8 mouse cellular contexts compared by ENCODE assay signal in the genomic region with DNA sequence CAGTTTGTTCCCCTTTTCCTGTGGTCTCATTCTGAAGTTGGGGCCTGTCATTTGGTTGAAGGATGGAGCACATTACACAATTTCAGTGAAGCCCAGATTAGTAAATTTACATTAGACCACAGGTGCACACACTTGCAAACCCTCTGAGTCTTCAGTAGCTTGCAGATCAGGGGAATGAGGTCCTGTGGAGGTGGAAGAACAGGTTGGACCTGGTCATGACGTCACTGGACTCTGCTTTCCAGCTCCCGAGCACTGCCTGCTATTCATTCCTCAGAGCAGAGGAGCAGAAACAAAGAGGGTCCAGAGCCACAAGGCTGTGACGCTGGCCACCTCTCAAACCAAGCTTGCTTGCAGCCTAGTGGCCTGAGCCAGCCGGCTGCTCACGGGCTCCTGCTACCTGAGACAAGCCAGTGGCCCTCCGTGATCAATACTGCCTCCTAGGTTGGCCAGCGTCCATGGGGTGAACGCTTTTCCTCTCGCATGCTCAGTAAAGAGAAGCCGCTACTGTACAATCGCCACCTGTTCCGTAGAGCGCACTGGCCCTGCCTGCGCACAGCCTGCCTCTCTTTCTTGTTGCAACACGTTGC.
DNase-seq lines count a peak whose midpoint lies in the region; ATAC-seq lines count a peak whose summit lies in the region.

No protein-coding gene starts in this region.

- H3K9me3 ChIP-seq in forebrain, embryonic 12.5 days, result no peaks in the 10 kb centered on the region
- H3K9me3 ChIP-seq in kidney, embryonic 16.5 days (ENCODE audit: low read length), result no peaks in the 10 kb centered on the region

- H3K27ac ChIP-seq in forebrain, embryonic 12.5 days, result peak overlapping the region; percentile 96
- peak overlapping the region; percentile 81 for H3K27ac ChIP-seq in kidney, embryonic 16.5 days (ENCODE audit: low read length)

- H3K36me3 ChIP-seq in forebrain, embryonic 12.5 days (replicated peaks), result peaks cover 4% of the 10 kb centered on the region; the same call in 1 of the 2 replicates
- peaks cover 25% of the 10 kb centered on the region; the same call in 1 of the 2 replicates for H3K36me3 ChIP-seq in kidney, embryonic 16.5 days (ENCODE audit: insufficient read depth, low read length)

- intact Hi-C loops in left cerebral cortex, postnatal 14 days (cut with DNase I), result no loop called here

- H3K4me3 ChIP-seq in forebrain, embryonic 12.5 days (replicated peaks), result peak overlapping the region; percentile 30
- peak overlapping the region; percentile 13; the same call in 1 of the 2 replicates for H3K4me3 ChIP-seq in kidney, embryonic 16.5 days (ENCODE audit: low read length)

- H3K4me2 ChIP-seq in forebrain, embryonic 12.5 days, result peak overlapping the region; percentile 54
- peak overlapping the region; percentile 7 for H3K4me2 ChIP-seq in kidney, embryonic 16.5 days (replicated peaks; ENCODE audit: low read depth, low read length)

- peaks cover 86% of the 10 kb centered on the region for H3K4me1 ChIP-seq in forebrain, embryonic 12.5 days
- H3K4me1 ChIP-seq in kidney, embryonic 16.5 days (ENCODE audit: insufficient read depth, low read length), result peaks cover 14% of the 10 kb centered on the region

- no peaks in the 10 kb centered on the region for H3K27me3 ChIP-seq in forebrain, embryonic 12.5 days
- H3K27me3 ChIP-seq in kidney, embryonic 16.5 days (ENCODE audit: insufficient read depth, low read length), result no peaks in the 10 kb centered on the region

- 22% methylated on average over 15 of the region's 15 CpGs for WGBS in forebrain, embryonic 12.5 days
- 71% methylated on average over 15 of the region's 15 CpGs for WGBS in kidney, embryonic 16.5 days

- no peak for ATAC-seq in forebrain, embryonic 12.5 days (ENCODE audit: low FRiP score)
- ATAC-seq in kidney, embryonic 16.5 days (ENCODE audit: low FRiP score, low TSS enrichment), result peak; percentile 88

- H3K9ac ChIP-seq in forebrain, embryonic 12.5 days, result peak overlapping the region; percentile 54
- peak overlapping the region; percentile 4 for H3K9ac ChIP-seq in kidney, embryonic 16.5 days (replicated peaks; ENCODE audit: low read length)

- peak; percentile 87 for DNase-seq in R1 (ENCODE audit: low read depth, low spot score)
- peak; percentile 90 for DNase-seq in lung, postnatal 36 days
- no peak for DNase-seq in thymus, adult 18-20 months
- DNase-seq in retina, postnatal 1 day, result no peak
- DNase-seq in left cerebral cortex, postnatal 14 days (ENCODE audit: low spot score in 2 of 2), result no peak
- no peak for DNase-seq in spleen, postnatal 36 days (ENCODE audit: low spot score in 2 of 2)

Comparison
In these comparisons a context has a peak if more than half of its experiments do, and no peak if none do; other contexts are left out.
1. DNase-seq: peak in R1 (single experiment) and lung, postnatal 36 days (single experiment); none in thymus, adult 18-20 months (0 of 2), retina, postnatal 1 day (single experiment), left cerebral cortex, postnatal 14 days (0 of 2) and spleen, postnatal 36 days (0 of 2).